11 mouse cellular contexts compared by ENCODE assay signal in the genomic region with DNA sequence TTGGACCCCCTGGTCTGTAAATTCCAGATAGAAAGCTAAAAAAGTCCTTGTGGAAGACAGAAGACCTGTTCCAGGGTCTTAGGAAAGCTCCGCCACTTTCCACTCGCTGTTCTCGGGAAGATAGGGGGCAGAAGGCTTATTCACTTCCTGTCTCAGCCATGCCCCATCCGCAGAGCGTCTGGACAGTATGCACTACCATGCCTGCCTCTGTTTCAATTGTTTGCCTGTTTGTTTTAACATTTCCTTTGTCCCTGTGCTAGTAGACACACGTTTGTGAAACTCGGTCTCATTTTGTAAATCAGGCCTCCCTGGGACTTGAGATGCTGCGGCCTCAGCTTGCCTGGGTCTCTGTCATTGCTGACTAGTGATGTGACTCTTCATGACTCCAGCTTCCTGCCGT. TPM values are rescaled to one million over a fixed set of nuclear protein-coding genes. Genes with fewer than 3 reads are reported as not detected.
DNase-seq lines count a peak whose midpoint lies in the region; ATAC-seq and TF ChIP-seq lines count a peak whose summit lies in the region.
"Had no signal": no experiment of that assay in that cellular context is flagged by ENCODE, and none has a peak within 500 bp of the region (broad histone marks: within the 10 kb centered on the region; RNA-seq: fewer than 3 reads in every experiment).

No protein-coding gene starts in this region.

- H3K9ac ChIP-seq in intestine, embryonic 14.5 days (ENCODE audit: low read length) = no peak overlapping the region
- no peak overlapping the region for H3K9ac ChIP-seq in intestine, embryonic 16.5 days (ENCODE audit: low read depth, low read length)
- no peak overlapping the region for H3K9ac ChIP-seq in lung, postnatal 0 days (replicated peaks; ENCODE audit: low read depth)
- no peak overlapping the region for H3K9ac ChIP-seq in hindbrain, embryonic 16.5 days (ENCODE audit: low read depth, low read length)

- peaks cover 45% of the 10 kb centered on the region for H3K4me1 ChIP-seq in intestine, embryonic 14.5 days (replicated peaks; ENCODE audit: control insufficient read depth, insufficient read depth, low read length)
- peaks cover 58% of the 10 kb centered on the region for H3K4me1 ChIP-seq in intestine, embryonic 16.5 days (ENCODE audit: control insufficient read depth, insufficient read depth, low read length)
- H3K4me1 ChIP-seq in lung, postnatal 0 days (ENCODE audit: insufficient read depth, low read depth, low read length) = peaks cover 52% of the 10 kb centered on the region; the same call in 1 of the 2 replicates
- peaks cover 10% of the 10 kb centered on the region for H3K4me1 ChIP-seq in hindbrain, embryonic 16.5 days (ENCODE audit: control insufficient read depth, insufficient read depth, low read depth, low read length)

- peak overlapping the region; percentile 5; the same call in 1 of the 2 replicates for H3K27ac ChIP-seq in intestine, embryonic 14.5 days (ENCODE audit: low read depth)
- H3K27ac ChIP-seq in intestine, embryonic 16.5 days (ENCODE audit: low read length) = no peak overlapping the region
- H3K27ac ChIP-seq in lung, postnatal 0 days (ENCODE audit: low read length) = peak overlapping the region; percentile 14
- no peak overlapping the region for H3K27ac ChIP-seq in hindbrain, embryonic 16.5 days (ENCODE audit: low read depth, low read length)

- peak; percentile 55 for TF ChIP-seq CTCF in lung, postnatal 0 days (IDR thresholded peaks at IDR 0.05)

- H3K4me3 ChIP-seq in intestine, embryonic 14.5 days (ENCODE audit: low read depth, low read length) = no peak overlapping the region
- H3K4me3 ChIP-seq in intestine, embryonic 16.5 days (ENCODE audit: low read length) = no peak overlapping the region
- no peak overlapping the region for H3K4me3 ChIP-seq in lung, postnatal 0 days (ENCODE audit: low read depth, low read length)
- no peak overlapping the region for H3K4me3 ChIP-seq in hindbrain, embryonic 16.5 days (ENCODE audit: low read length)

- no peak overlapping the region for H3K4me2 ChIP-seq in intestine, embryonic 14.5 days (ENCODE audit: low read length)
- H3K4me2 ChIP-seq in intestine, embryonic 16.5 days (ENCODE audit: low read depth, low read length) = no peak overlapping the region
- H3K4me2 ChIP-seq in lung, postnatal 0 days (replicated peaks; ENCODE audit: low read depth, low read length) = peak overlapping the region; percentile 5; the same call in 1 of the 2 replicates
- H3K4me2 ChIP-seq in hindbrain, embryonic 16.5 days (ENCODE audit: low read length) = no peak overlapping the region
- H3K4me2 ChIP-seq: midbrain, embryonic 11.5 days had no signal

- no peaks in the 10 kb centered on the region for H3K36me3 ChIP-seq in intestine, embryonic 14.5 days (ENCODE audit: control insufficient read depth, insufficient read depth, low read length)
- no peaks in the 10 kb centered on the region for H3K36me3 ChIP-seq in intestine, embryonic 16.5 days (ENCODE audit: control insufficient read depth, insufficient read depth, low read length)
- no peaks in the 10 kb centered on the region for H3K36me3 ChIP-seq in lung, postnatal 0 days (ENCODE audit: insufficient read depth, low read length)
- no peaks in the 10 kb centered on the region for H3K36me3 ChIP-seq in hindbrain, embryonic 16.5 days (ENCODE audit: control insufficient read depth, insufficient read depth, low read length)

- TF ChIP-seq EP300 in lung, postnatal 0 days (IDR thresholded peaks at IDR 0.05) = peak; percentile 73

- ATAC-seq in intestine, embryonic 14.5 days (replicated peaks; ENCODE audit: low FRiP score, low TSS enrichment, low read depth) = no peak
- no peak for ATAC-seq in intestine, embryonic 16.5 days
- peak; percentile 12 for ATAC-seq in activated CD4-positive, CD25-positive, alpha-beta regulatory T cell, adult 4 months
- peak; percentile 6 for ATAC-seq in inflammation-experienced regulatory T-cells, adult 6 months
- peak; percentile 43 for ATAC-seq in lung, postnatal 0 days
- ATAC-seq in hindbrain, embryonic 16.5 days = no peak

- no peak for DNase-seq in intestine, embryonic 14.5 days (ENCODE audit: low spot score)
- DNase-seq in lung, postnatal 0 days (ENCODE audit: low spot score) = peak; percentile 59
- DNase-seq in layer of hippocampus, adult 18-20 months (ENCODE audit: low spot score in 2 of 2) = no peak
- no peak for DNase-seq in embryo, embryonic 10.5 days (ENCODE audit: low spot score)
- DNase-seq: adrenal gland, postnatal 10 days; cerebellum, adult 9-10 months had no signal

- H3K27me3 ChIP-seq in intestine, embryonic 14.5 days (replicated peaks; ENCODE audit: control insufficient read depth, insufficient read depth, low read length) = no peaks in the 10 kb centered on the region
- H3K27me3 ChIP-seq in intestine, embryonic 16.5 days (replicated peaks; ENCODE audit: control insufficient read depth, insufficient read depth, low read length) = no peaks in the 10 kb centered on the region
- H3K27me3 ChIP-seq in lung, postnatal 0 days (replicated peaks; ENCODE audit: insufficient read depth, low read length) = no peaks in the 10 kb centered on the region
- H3K27me3 ChIP-seq in hindbrain, embryonic 16.5 days (replicated peaks; ENCODE audit: control insufficient read depth, insufficient read depth, low read length) = no peaks in the 10 kb centered on the region

- no peaks in the 10 kb centered on the region for H3K9me3 ChIP-seq in intestine, embryonic 14.5 days (ENCODE audit: control insufficient read depth, low read length)
- 0 out of 2 replicates have a peak, but pooled peaks cover 1% of the 10 kb centered on the region for H3K9me3 ChIP-seq in intestine, embryonic 16.5 days (ENCODE audit: control insufficient read depth, low read length)
- no peaks in the 10 kb centered on the region for H3K9me3 ChIP-seq in lung, postnatal 0 days (ENCODE audit: low read length)
- H3K9me3 ChIP-seq in hindbrain, embryonic 16.5 days (ENCODE audit: control insufficient read depth, low read length) = no peaks in the 10 kb centered on the region

- 47% methylated on average over 9 of the region's 9 CpGs for WGBS in intestine, embryonic 14.5 days
- 55% methylated on average over 9 of the region's 9 CpGs for WGBS in intestine, embryonic 16.5 days
- WGBS in lung, postnatal 0 days = 36% methylated on average over 9 of the region's 9 CpGs
- 67% methylated on average over 9 of the region's 9 CpGs for WGBS in hindbrain, embryonic 16.5 days

RNA-seq across cellular contexts. Expression of gene Add3, which starts 43.4 kb away (rescaled TPM):
- 115 and 120 TPM in 2 replicates for polyA plus RNA-seq in intestine, embryonic 14.5 days (2014; fragmentation: Nextera tagmentation; extraction: Ambion mirVana)
- polyA plus RNA-seq in intestine, embryonic 16.5 days (2015; fragmentation: Nextera tagmentation; extraction: Ambion mirVana) = 120 and 121 TPM in 2 replicates
- 100 to 1,000 TPM; 113 to 128 TPM for polyA plus RNA-seq in activated CD4-positive, CD25-positive, alpha-beta regulatory T cell, adult 4 months (2017; shearing (Covaris generic))
- 100 to 1,000 TPM; 100 to 138 (median 112) TPM for polyA plus RNA-seq in inflammation-experienced regulatory T-cells, adult 6 months (2017; shearing (Covaris generic))
- 92.9 and 100 TPM in 2 replicates for polyA plus RNA-seq in lung, postnatal 0 days (2015; fragmentation: Nextera tagmentation; extraction: Ambion mirVana)
- 100 to 1,000 TPM; 126 to 129 TPM for total RNA-seq in layer of hippocampus, adult 18-20 months (2021)
- 48.5 and 51.6 TPM in 2 replicates for polyA plus RNA-seq in hindbrain, embryonic 16.5 days (2015; fragmentation: Nextera tagmentation; extraction: Ambion mirVana)

Comparison
In these comparisons a context has a peak if more than half of its experiments do, and no peak if none do; other contexts are left out.
1. H3K27ac ChIP-seq: peak in intestine, embryonic 14.5 days (single experiment) and lung, postnatal 0 days (single experiment); none in intestine, embryonic 16.5 days (single experiment) and hindbrain, embryonic 16.5 days (single experiment).
2. ATAC-seq: peak in activated CD4-positive, CD25-positive, alpha-beta regulatory T cell, adult 4 months (single experiment), inflammation-experienced regulatory T-cells, adult 6 months (single experiment) and lung, postnatal 0 days (single experiment); none in intestine, embryonic 14.5 days (single experiment), intestine, embryonic 16.5 days (single experiment) and hindbrain, embryonic 16.5 days (single experiment).